Mouse (Mus musculus) activated CD4-positive, CD25-positive, alpha-beta regulatory T cell (primary cell): ENCODE measurements around the gene Lrch4. TPM values are rescaled to one million over a fixed set of nuclear protein-coding genes. Genes with fewer than 3 reads are reported as not detected.

Experiments used
- polyA plus RNA-seq, 2 experiments: library from polyadenylated mRNA; unstranded; fragments of 100-300 nt; shearing (Covaris generic); gene quantifications; one replicate each; pipeline ENCODE4 v1.2.1; 2017

Lrch4 gene
- polyA plus RNA-seq: 100 to 1,000 TPM; 199 to 234 TPM

DNA sequence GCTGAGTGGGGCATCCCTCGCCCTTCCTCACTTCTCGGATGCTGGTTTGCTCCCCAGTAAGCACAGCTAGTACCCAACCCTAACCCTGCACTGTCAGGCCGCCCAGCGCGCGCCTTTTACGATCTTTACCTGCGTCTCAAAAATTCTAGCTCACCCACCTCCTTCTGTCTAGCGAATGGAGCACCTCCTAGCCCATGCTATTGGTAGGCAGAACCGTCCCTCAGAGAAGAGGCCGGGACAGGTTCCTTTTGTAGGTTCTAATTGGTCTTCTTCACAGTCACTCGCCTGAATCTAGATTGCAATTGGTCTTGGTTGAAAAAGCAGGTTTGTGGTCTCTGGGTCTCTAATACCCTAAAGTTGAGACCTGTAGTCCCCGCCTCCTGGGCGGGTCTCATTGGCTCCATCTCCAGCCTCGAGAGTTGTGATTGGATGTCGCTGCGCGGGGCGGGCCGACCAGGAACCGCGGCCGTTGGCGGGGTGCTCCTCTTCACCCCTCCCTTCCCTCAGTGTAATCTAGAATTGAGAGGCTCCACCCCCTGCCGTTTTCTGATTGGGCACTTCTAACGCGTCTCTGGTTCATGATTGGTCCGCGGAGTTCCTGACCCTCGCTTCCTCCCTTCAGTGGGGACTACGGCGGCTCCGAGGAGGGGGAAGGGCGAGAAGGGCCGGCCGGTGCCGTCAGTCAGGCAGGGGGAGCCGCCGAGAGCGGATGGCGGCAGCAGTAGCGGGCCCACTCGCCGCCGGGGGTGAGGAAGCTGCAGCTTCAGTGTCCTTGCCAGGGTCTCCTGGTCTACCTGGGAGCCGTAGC is at the start of gene Lrch4, which contains the start of the genes Fbxo24 and Gm20605:
Lrch4 (plus strand) TSS at position 624 of the 808 bp plus-strand sequence.
Fbxo24 (minus strand) TSS at position 505 of the 808 bp plus-strand sequence.
Gm20605 (plus strand) TSS at position 678 of the 808 bp plus-strand sequence.

DNA sequence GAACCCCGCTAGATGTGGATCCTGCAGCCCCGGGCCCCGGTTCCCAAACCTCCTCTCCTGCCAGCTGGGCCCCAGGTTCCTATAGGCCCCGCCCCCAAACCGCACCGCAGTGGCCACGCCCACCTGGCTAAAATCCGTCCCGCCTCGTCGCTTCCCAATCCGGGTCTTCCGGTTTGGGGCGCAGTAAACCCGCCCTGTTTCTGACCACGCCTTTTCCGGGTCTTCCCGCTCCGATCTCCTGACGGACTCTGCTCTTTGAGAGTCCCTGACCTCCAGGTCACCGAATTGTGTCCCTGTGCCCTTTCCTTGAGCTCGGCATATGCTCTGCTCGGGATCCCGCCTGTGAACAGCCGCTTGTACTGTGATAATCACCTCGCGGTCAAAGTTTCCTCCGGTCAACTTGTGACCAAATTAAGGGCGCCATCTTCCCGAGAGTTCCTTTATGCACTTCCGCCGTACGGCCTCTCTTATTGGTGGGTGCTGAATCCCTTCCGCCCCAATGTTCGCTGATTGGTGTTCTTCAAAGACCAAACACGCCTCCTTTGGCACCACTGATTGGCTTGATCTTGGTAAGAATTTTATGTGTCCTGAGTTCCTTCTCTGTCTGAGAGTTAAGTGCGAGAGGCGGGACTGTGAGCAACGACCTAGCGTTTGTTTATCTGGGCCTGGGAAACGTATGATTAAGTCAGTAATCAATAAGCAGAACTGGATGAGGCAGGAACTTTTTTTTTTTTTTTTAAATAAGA is 28.1 kb upstream of the Lrch4 start, which contains the start of gene Mospd3:
Mospd3 (minus strand) TSS at position 440 of the 746 bp plus-strand sequence.

DNA sequence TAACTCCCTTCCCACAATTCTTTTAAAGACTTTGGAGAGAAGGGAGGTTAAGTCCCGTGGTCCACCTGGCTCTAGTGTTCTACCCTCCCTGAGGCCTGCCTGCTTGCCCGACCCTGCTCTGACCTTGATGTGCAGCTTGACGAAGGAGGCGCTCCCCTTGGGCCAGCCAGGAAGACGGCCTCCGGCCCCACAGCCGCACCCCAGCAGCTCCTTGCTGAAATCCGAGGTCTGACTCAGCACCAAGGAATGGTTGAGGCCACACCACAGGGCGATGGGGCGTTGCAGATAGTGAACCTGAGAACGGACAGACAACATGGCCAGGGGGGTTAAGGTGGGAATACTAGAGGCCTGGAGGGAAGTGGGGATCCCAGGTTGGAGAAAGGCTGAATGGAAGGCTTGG is 15.4 kb upstream of the Lrch4 start, which contains the start of gene Pcolce:
Pcolce (minus strand) TSS at position 235 of the 400 bp plus-strand sequence.

DNA sequence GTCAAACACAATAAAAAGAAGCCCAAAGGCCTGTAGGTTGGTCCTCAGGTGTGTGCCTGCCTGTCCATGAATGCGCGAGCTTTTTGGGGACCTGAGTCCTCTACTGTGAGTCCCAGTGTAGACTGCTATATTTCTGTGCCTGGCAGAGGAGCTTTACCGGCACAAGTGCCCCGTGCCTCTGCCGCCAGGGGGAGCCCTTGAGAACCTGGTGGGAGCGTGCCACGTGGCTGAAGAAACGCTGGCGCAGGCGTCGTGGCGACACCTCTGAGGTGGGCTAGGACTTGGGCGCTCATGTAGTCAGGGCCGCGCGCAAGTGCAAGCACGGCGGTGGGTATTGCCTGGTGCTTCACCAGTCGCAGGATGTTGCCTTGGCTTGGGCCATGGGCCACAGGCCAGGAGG is 12.1 kb downstream of the Lrch4 start, which contains the start of gene Sap25:
Sap25 (plus strand) TSS at position 281 of the 400 bp plus-strand sequence.

DNA sequence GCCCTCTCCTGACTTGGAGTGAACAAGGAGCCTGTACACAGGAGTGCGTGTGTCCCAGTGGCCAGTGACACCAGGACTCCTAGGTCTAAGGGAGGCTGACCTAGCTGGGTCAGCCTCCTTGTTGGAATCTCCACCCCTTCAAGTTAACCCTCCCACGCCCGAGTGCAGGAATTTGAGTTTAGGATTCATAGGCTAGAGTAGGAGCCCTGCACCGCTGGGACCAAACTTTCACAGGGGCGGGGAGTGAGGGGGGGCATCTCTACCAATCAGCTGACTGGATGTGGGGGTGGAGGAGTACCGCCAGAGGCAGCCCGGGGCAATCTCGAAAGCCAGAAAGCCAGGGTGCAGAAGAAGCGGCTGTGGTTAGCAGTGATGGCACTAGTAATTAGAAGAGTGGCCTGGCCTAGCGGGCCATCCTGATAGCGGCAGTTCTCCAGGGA is 16.8 kb downstream of the Lrch4 start, which contains the start of gene Irs3:
Irs3 (minus strand) TSS at position 63 of the 440 bp plus-strand sequence.

DNA sequence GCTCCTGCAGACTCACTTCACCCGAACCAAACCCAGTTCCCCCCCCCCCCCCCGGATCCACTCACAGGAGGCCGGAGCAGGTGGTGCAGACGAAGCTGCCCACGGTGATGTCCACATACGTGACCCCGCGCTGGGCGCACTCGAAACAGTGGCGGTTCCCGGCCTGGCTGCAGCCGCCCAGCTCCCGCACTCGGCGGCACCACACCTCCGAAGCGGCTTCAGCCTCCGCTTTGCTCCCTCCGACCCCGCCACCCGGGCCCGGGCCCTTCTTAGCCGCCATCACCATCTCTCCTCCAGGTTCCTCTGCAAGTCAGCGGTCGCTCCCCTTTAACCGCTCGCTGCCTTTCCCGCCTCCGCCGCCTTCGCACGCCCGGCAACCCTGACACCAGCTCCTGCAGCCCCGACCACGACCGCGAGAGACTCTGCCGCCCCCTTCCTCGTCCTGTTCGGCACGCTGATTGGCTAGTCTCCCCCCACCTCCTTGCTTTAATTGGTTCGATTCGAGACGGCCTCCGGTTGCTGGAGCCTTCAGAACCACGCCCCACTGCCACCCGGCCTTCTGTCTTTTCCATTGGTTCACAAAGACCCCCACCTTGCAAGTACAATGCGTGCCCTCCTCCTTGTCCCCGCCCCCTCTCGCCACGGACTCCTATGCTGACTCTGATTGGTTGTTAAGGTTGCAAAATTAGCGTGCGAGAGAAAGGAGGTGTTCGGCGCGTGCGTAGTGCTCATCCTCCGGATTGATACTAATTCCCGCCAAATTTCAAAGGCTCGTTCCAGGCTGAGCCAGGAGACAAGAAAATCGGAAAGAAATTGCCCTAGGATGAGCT is 55.6 kb downstream of the Lrch4 start, which contains the start of gene Agfg2:
Agfg2 (minus strand) TSS at position 433 of the 830 bp plus-strand sequence.

Other genes with a start within 250 kb of the Lrch4 start
- under 1 TPM; 0.06 to 0.33 TPM for gene Zan, start 152.1 kb upstream of the Lrch4 start, polyA plus RNA-seq
- gene Pop7, start 126.6 kb upstream of the Lrch4 start, polyA plus RNA-seq: 10 to 100 TPM; 47.8 to 57.7 TPM
- gene Gigyf1, start 110.6 kb upstream of the Lrch4 start, polyA plus RNA-seq: 10 to 100 TPM in 1 of 2 experiments, 1 to 10 TPM in 1; 8.3 to 15.9 TPM
- gene Epo, start 95.9 kb upstream of the Lrch4 start, polyA plus RNA-seq: not detected
- gene Gnb2, start 95.6 kb upstream of the Lrch4 start, polyA plus RNA-seq: 100 to 1,000 TPM; 290 to 376 TPM
- not detected for gene Actl6b, start 75.6 kb upstream of the Lrch4 start, polyA plus RNA-seq
- 1 to 10 TPM in 1 of 2 experiments, not detected in 1; 1.2 TPM for gene Tfr2, start 59.3 kb upstream of the Lrch4 start, polyA plus RNA-seq
- 100 to 1,000 TPM; 105 to 118 TPM for gene Mospd3, start 28.1 kb upstream of the Lrch4 start, polyA plus RNA-seq
- under 1 TPM; 0.75 to 0.98 TPM for gene Pcolce, start 15.3 kb upstream of the Lrch4 start, polyA plus RNA-seq
- gene Fbxo24, start 119 bp upstream of the Lrch4 start, polyA plus RNA-seq: under 1 TPM; 0.42 to 0.76 TPM
- 10 to 100 TPM; 51.3 to 58.0 TPM for gene Gm20605, start 54 bp downstream of the Lrch4 start, polyA plus RNA-seq
- gene Sap25, start 12.2 kb downstream of the Lrch4 start, polyA plus RNA-seq: 10 to 100 TPM; 87.4 to 94.1 TPM
- not detected for gene Irs3, start 16.6 kb downstream of the Lrch4 start, polyA plus RNA-seq
- 10 to 100 TPM; 18.7 to 27.2 TPM for gene Agfg2, start 55.6 kb downstream of the Lrch4 start, polyA plus RNA-seq
- gene Nyap1, start 112.5 kb downstream of the Lrch4 start, polyA plus RNA-seq: under 1 TPM; 0.80 to 0.97 TPM
- gene Tsc22d4, start 116.6 kb downstream of the Lrch4 start, polyA plus RNA-seq: 100 to 1,000 TPM; 347 to 409 TPM
- gene Ppp1r35, start 149.7 kb downstream of the Lrch4 start, polyA plus RNA-seq: 100 to 1,000 TPM; 105 to 113 TPM
- gene Mepce, start 158.5 kb downstream of the Lrch4 start, polyA plus RNA-seq: 10 to 100 TPM; 32.6 to 35.7 TPM
- gene Zcwpw1, start 158.7 kb downstream of the Lrch4 start, polyA plus RNA-seq: 10 to 100 TPM in 1 of 2 experiments, 1 to 10 TPM in 1; 6.7 to 12.5 TPM
- 1 to 10 TPM in 1 of 2 experiments, under 1 TPM in 1; 0.70 to 1.2 TPM for gene Pilra, start 207.2 kb downstream of the Lrch4 start, polyA plus RNA-seq
- 1 to 10 TPM in 1 of 2 experiments, under 1 TPM in 1; 0.58 to 1.5 TPM for gene Pilrb1, start 229.0 kb downstream of the Lrch4 start, polyA plus RNA-seq
- 1 to 10 TPM in 1 of 2 experiments, under 1 TPM in 1; 0.44 to 1.6 TPM for gene Pilrb2, start 242.7 kb downstream of the Lrch4 start, polyA plus RNA-seq